Mouse (Mus musculus) thymus, adult 2 months (tissue): ENCODE data around the gene Mgat4c.

ENCODE experiments used
- CTCF ChIP-seq: fragments of 200-500 bp; IDR thresholded peaks from 2 replicates; pipeline ENCODE4 v1.5.1; 2012; ENCODE audit warnings: mild to moderate bottlenecking, control low read depth, low read length, moderate library complexity, borderline replicate concordance; ENCODE audit not compliant: control insufficient read depth, poor library complexity, insufficient read depth; ENCODE audit errors: extremely low read depth
- POLR2A ChIP-seq: fragments of 200-500 bp; IDR thresholded peaks from 2 replicates; pipeline ENCODE4 v1.6.1; 2012; ENCODE audit warnings: mild to moderate bottlenecking, low read length, control low read depth, moderate library complexity; ENCODE audit not compliant: control insufficient read depth, poor library complexity, insufficient read depth; ENCODE audit errors: extremely low read depth

DNA sequence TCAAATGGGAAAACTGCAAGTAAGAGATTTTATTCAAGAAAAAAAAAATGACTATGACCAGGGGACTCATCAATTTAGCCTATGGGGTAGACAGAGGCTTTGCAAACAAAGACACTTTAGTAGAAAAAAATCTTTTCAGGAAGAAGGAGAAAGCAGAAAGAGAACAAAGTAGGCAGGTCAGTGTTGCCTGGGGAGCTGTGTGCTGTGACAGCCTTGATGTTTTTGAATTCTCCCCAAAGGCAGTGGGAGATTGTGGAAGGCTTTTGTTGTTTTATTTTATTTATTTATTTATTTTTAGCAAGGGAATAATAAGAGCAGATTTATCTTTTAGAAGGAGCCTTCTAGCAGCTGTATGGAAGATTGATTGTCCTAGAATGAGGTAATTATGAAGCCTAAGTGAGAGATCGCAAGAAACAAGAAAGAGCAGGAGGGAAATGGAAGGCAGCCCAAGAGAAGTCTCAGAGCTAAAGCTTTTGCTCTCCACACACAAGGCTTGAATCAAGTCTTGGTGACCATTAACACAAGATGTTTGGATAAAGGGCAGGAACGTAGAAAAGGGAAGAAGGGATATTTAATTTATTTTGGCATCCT lies 375.8 kb downstream of the Mgat4c start:
- no peak for TF ChIP-seq CTCF
- no peak for TF ChIP-seq POLR2A
